Mouse (Mus musculus) heart, embryonic 15.5 days (tissue): ENCODE data around the gene Srsf2. TPM values are rescaled to one million over a fixed set of nuclear protein-coding genes. Genes with fewer than 3 reads are reported as not detected.

ENCODE experiments used
- ATAC-seq: fragments of 200-750 bp; cut with Nextera tagmentation; replicated peaks from 2 replicates; pipeline ENCODE4 v1.8.0; 2017; ENCODE audit warnings: low read depth, moderate TSS enrichment; ENCODE audit not compliant: insufficient number of reproducible peaks, insufficient read depth, low FRiP score
- H3K27ac ChIP-seq: fragments of 300-500 bp; sonication (generic); 2 replicates; pipeline ENCODE4 v1.5.1; 2015; ENCODE audit warnings: mild to moderate bottlenecking, inconsistent platforms
- H3K27me3 ChIP-seq: fragments of 300-500 bp; sonication (generic); 2 replicates; pipeline ENCODE4 v1.6.1; 2015; ENCODE audit warnings: inconsistent platforms
- H3K36me3 ChIP-seq: fragments of 300-500 bp; sonication (generic); 2 replicates; pipeline ENCODE4 v1.6.1; 2015; ENCODE audit warnings: mild to moderate bottlenecking, inconsistent platforms
- H3K4me1 ChIP-seq: fragments of 300-500 bp; sonication (generic); replicated peaks from 2 replicates; pipeline ENCODE4 v1.6.1; 2015; ENCODE audit warnings: inconsistent platforms
- H3K4me2 ChIP-seq: fragments of 300-500 bp; sonication (generic); 2 replicates; pipeline ENCODE4 v1.6.1; 2015; ENCODE audit warnings: inconsistent platforms, mild to moderate bottlenecking, moderate library complexity
- H3K4me3 ChIP-seq: fragments of 300-500 bp; sonication (generic); 2 replicates; pipeline ENCODE4 v1.5.1; 2015; ENCODE audit warnings: mild to moderate bottlenecking, inconsistent platforms
- H3K9ac ChIP-seq: fragments of 300-500 bp; sonication (generic); 2 replicates; pipeline ENCODE4 v1.6.1; 2015; ENCODE audit warnings: mild to moderate bottlenecking, inconsistent platforms
- H3K9me3 ChIP-seq: fragments of 300-500 bp; sonication (generic); replicated peaks from 2 replicates; pipeline ENCODE4 v1.6.1; 2016; ENCODE audit warnings: inconsistent platforms
- WGBS: fragments of 180-500 bp; shearing (Covaris S2); methylation state at CpG from one replicate; pipeline ENCODE4 v1.1.7; 2015; ENCODE audit warnings: mixed read lengths; 5-methylcytosine and 5-hydroxymethylcytosine counted together
- polyA plus RNA-seq: library from polyadenylated mRNA; unstranded; fragments of >200 nt; fragmentation: Nextera tagmentation; extraction: Ambion mirVana; gene quantifications from 2 replicates; pipeline ENCODE4 v1.2.1, GENCODE M21; 2015

The Srsf2 gene
- polyA plus RNA-seq, 1 experiment from 2014 or later, result 479 TPM

DNA sequence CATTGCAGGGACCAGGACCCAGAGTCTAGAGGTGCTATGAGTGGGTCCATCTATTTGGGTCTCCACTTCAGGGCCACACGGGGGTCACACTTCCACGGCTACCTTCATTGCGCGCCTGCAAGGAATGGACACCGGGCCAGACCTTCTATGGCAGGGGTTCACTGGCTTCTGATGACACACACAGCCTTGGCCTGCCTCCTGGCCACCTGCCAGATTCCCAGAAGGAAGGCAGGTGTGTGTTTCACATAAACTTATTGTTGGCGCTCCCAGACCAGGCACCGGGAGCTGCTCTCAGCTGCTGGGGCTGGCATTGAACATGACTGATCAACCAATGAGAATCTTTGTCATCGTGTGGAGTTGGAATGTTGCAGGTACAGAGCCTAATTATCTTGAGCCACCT, 25.6 kb upstream of the Srsf2 start:
- H3K4me2 ChIP-seq, result no peak overlapping the region
- no peak for ATAC-seq
- H3K27me3 ChIP-seq, result no peaks in the 10 kb centered on the region
- WGBS, result 88% methylated on average over 8 of the region's 8 CpGs
- H3K4me1 ChIP-seq, result no peaks in the 10 kb centered on the region
- peaks cover 20% of the 10 kb centered on the region for H3K36me3 ChIP-seq
- no peak overlapping the region for H3K9ac ChIP-seq
- no peaks in the 10 kb centered on the region for H3K9me3 ChIP-seq
- no peak overlapping the region for H3K4me3 ChIP-seq
- H3K27ac ChIP-seq, result no peak overlapping the region

DNA sequence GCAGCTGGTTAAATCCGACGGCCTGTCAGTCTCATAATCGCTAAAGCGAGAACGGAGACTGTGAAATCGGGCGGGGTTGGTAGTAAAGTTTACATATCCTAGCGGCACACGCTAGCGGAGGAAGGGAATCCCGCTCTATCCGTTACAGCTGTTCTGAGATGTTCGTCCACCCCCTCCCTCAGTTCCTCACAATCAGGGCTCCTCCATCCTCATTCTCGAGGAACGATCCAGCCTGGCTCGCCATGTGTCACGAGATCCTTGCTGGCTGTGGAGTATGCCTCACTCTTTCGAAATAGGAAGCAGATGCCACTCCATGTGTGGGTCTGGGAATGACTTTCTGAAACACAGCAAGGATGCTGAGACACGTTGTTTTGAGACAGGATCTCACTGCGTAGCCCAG, 21.1 kb upstream of the Srsf2 start:
- Histone ChIP-seq H3K4me2 (no peak overlapping the region), H3K27me3 (no peaks in the 10 kb centered on the region), H3K27ac (no peak overlapping the region), H3K36me3 (peaks cover 49% of the 10 kb centered on the region), H3K9ac (no peak overlapping the region), H3K4me3 (no peak overlapping the region), H3K4me1 (no peaks in the 10 kb centered on the region), H3K9me3 (no peaks in the 10 kb centered on the region)
- no peak for ATAC-seq
- 91% methylated on average over 20 of the region's 20 CpGs for WGBS

DNA sequence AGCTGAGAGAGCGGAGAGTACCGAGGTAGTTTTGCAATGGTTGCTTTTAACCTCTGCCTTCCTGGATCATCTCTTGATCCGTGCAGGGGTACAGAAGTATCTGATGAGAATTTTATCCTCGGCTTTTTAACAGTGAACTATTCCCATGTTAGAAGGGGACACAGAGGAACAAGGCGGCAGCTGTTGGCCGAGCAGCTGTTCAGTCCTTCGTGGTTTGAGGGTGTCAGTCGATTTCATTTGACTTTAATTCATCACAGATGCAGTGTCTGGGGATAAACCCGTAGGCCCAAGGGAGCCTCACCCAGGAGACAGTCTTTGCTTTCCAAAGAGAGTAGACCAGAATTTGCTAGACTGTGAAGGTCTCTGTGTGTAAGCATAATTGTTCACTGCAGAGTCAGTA, 18.6 kb upstream of the Srsf2 start:
- Histone ChIP-seq H3K9me3 (no peaks in the 10 kb centered on the region), H3K4me3 (no peak overlapping the region), H3K4me2 (no peak overlapping the region), H3K27me3 (no peaks in the 10 kb centered on the region), H3K9ac (no peak overlapping the region), H3K36me3 (peaks cover 57% of the 10 kb centered on the region), H3K27ac (no peak overlapping the region), H3K4me1 (peaks cover 5% of the 10 kb centered on the region; the same call in 1 of the 2 replicates)
- ATAC-seq, result no peak
- WGBS, result 89% methylated on average over 9 of the region's 9 CpGs

DNA sequence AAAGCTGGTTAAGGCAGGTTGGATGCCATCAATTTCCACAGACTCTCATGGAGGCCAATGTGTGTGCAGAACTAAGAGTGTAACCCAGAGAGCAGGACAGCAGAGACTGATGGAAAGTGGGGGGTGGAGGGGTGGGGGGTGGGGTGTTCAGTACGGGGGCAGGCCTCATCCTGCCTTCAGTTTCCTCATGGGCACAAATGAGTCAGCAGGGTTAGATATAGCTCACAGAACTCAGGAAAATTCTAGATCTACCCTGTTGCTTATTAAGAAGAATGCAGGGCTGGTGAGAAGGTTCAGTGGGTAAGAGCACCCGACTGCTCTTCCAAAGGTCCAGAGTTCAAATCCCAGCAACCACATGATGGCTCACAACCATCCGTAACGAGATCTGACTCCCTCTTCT, 16.7 kb upstream of the Srsf2 start:
- ATAC-seq, result no peak
- Histone ChIP-seq H3K4me1 (peaks cover 9% of the 10 kb centered on the region), H3K27ac (no peak overlapping the region), H3K27me3 (no peaks in the 10 kb centered on the region), H3K4me3 (no peak overlapping the region), H3K9me3 (no peaks in the 10 kb centered on the region), H3K36me3 (peaks cover 65% of the 10 kb centered on the region), H3K9ac (no peak overlapping the region), H3K4me2 (no peak overlapping the region)
- WGBS, result 74% methylated on average over 4 of the region's 4 CpGs

DNA sequence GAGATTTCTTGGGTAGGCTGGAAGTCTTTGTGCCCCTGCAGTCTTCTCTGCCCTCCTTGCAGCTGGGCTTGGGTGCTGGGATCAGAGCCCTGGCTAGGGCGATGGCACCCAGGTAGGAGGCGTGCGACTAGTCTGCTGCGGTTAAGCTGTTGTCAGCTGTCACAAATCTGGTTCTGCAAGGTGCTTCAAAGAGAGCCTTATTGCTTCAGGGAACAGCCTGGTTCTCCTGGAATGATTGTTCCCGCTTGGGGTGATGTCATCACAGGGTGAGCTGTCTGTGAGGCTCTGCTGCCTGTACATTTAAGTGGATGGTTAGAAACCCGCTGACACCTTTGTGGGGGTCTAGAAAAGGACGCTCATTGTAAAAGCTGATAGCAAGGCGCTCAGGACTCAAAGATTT, 16.3 kb upstream of the Srsf2 start:
- H3K9me3 ChIP-seq, result no peaks in the 10 kb centered on the region
- H3K36me3 ChIP-seq, result peaks cover 61% of the 10 kb centered on the region
- H3K4me1 ChIP-seq, result peaks cover 13% of the 10 kb centered on the region
- H3K4me3 ChIP-seq, result no peak overlapping the region
- no peak overlapping the region for H3K9ac ChIP-seq
- H3K4me2 ChIP-seq, result no peak overlapping the region
- ATAC-seq, result no peak
- 75% methylated on average over 8 of the region's 8 CpGs for WGBS
- no peak overlapping the region for H3K27ac ChIP-seq
- H3K27me3 ChIP-seq, result no peaks in the 10 kb centered on the region

DNA sequence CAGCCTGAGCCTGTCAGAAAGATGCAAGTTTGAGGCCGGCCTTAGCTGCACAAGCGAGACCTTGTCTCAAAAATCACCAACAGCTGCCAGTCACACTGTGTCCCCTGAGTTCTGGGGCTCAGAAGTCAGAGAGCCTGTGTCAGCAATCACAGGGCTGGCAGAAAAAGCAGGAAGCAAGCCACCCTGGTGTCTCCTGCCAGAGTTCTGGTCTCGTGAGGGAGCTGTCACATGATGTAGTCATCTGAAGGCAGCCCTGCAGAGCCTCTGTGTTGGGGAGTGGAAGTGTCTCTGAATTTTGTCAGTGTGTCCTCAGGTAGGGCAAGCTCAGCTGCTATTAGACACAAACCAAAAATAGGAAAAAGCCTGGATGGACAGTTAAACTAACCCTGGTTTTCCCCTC, 15.2 kb upstream of the Srsf2 start:
- Histone ChIP-seq H3K27me3 (no peaks in the 10 kb centered on the region), H3K4me2 (no peak overlapping the region), H3K4me3 (no peak overlapping the region), H3K27ac (peak overlapping the region; percentile 61), H3K9me3 (no peaks in the 10 kb centered on the region), H3K36me3 (peaks cover 50% of the 10 kb centered on the region), H3K9ac (no peak overlapping the region), H3K4me1 (peaks cover 17% of the 10 kb centered on the region)
- 56% methylated on average over 3 of the region's 3 CpGs for WGBS
- no peak for ATAC-seq

DNA sequence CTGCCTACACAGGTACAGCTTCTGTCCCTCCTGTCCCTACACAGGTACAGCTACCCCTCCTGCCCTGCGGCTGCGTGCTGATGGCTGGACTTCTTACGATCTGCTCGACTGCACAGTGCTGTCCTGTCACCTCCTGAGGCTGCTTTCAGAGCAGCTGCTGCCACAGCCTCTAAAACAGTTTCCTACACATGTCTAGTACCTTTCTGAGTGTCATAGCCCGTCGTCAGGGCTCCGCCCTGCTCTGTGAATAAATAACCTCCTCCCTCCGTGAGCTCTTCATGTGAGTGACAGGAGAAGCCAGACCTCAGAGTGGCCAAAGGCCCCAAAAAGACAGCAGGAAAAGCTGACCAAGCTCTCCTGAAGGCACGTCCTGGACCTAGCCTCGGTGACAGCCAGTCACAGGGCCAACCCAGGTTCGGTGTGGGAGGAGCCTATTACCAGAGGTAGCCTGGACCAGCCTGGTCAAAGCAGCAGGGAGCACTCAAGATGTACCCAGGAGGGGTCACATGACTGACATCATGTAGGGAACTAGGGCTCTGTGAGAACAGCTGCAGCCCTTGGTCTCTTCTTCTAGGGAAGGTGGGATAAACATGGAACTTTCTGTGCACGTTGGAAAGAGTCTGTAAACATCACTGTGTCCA, 13.2 kb upstream of the Srsf2 start:
- H3K4me3 ChIP-seq, result no peak overlapping the region
- H3K4me1 ChIP-seq, result peaks cover 17% of the 10 kb centered on the region
- H3K9ac ChIP-seq, result no peak overlapping the region
- H3K4me2 ChIP-seq, result no peak overlapping the region
- H3K27me3 ChIP-seq, result no peaks in the 10 kb centered on the region
- H3K27ac ChIP-seq, result no peak overlapping the region
- ATAC-seq, result no peak
- 79% methylated on average over 12 of the region's 12 CpGs for WGBS
- peaks cover 50% of the 10 kb centered on the region for H3K36me3 ChIP-seq
- H3K9me3 ChIP-seq, result no peaks in the 10 kb centered on the region

DNA sequence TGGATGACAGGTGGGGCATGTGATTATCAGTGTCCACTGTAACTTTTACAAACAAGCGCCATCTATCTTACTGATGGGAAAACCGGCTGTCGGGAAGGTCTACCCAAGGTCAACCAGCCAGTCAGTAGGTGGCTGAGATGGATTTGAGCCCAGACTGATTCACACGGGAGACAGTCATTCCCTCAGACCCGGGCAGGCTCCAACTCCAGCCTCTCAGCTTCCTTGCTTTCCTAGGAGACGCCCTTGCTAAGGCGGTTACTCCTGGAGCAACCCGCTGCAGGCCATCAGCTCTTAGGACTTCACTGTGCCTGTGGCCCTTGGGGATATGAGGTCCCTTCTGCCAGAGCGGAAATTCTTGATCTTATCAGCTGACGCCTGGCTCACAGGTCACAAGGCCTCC, 11.6 kb upstream of the Srsf2 start:
- H3K9ac ChIP-seq, result no peak overlapping the region
- no peaks in the 10 kb centered on the region for H3K9me3 ChIP-seq
- ATAC-seq, result peak; percentile 38; the same call in 1 of the 2 replicates
- no peak overlapping the region for H3K4me3 ChIP-seq
- H3K27me3 ChIP-seq, result no peaks in the 10 kb centered on the region
- 0 out of 2 replicates have a peak overlapping the region, but pooled peaks have one; percentile 10 for H3K4me2 ChIP-seq
- H3K36me3 ChIP-seq, result peaks cover 59% of the 10 kb centered on the region
- H3K4me1 ChIP-seq, result peaks cover 17% of the 10 kb centered on the region
- 29% methylated on average over 10 of the region's 10 CpGs for WGBS
- peak overlapping the region; percentile 82 for H3K27ac ChIP-seq

DNA sequence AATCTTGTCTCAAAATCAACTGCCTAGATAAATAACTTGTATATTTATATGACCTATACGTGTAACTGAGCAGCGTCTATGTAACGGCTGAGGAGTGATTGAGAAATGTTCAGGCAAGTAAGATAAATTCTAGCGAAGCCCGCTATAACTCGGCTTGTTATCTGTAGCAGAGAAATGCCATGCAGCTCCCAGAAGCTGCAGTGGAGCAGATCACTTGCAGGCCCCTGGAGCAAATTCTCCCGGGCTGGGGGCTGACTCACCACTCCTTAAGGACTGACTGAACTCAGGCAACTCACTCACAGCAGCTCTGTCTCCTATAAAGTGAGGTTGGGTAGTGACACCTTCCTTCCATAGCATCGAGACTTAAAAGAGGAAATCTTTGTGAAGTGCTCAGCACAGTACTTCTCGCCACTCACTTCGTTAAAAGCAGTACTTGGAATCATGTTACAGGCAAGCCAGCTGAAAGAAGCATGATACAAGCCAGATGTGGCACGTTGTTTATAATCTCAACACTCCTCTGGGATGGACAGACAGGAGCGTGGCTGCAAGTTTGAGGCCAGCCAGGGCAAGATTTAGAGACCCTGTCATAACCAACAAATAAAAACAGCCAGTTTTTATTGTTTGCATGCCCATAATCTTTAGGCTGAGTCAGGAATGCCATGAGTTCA, 4.4 kb upstream of the Srsf2 start:
- Histone ChIP-seq H3K27ac (peak overlapping the region; percentile 40), H3K9ac (no peak overlapping the region)

DNA sequence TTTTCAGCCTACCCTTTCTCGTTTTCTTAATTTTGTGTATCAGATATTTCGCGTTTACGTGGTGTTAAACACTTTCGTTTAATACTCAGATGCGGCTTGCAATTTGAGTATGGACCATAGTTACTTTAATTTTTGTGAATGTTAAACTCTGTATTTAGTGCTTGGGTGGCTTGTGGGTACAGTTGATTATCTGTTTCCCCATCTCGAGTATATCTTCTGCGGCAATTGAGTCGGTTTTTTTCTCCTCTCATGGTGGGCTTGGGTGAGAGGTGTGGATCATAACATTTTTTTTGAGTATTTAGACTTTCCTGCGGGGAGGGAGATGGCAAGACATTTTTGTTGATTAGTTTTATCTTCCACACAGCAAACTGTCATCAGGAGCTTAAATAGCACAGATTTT, 1.4 kb upstream of the Srsf2 start:
- Histone ChIP-seq H3K4me1 (peaks cover 27% of the 10 kb centered on the region), H3K4me3 (peak overlapping the region; percentile 83), H3K4me2 (peak overlapping the region; percentile 70), H3K9ac (peak overlapping the region; percentile 92), H3K27ac (peak overlapping the region; percentile 100), H3K27me3 (no peaks in the 10 kb centered on the region), H3K9me3 (no peaks in the 10 kb centered on the region), H3K36me3 (peaks cover 17% of the 10 kb centered on the region)
- no peak for ATAC-seq
- WGBS, result 28% methylated on average over 10 of the region's 10 CpGs

More for the DNA sequence above, 4.4 kb upstream of the Srsf2 start:
- no peak overlapping the region for H3K4me2 ChIP-seq
- peaks cover 39% of the 10 kb centered on the region for H3K36me3 ChIP-seq
- H3K9me3 ChIP-seq, result no peaks in the 10 kb centered on the region
- no peaks in the 10 kb centered on the region for H3K27me3 ChIP-seq
- no peak for ATAC-seq
- 28% methylated on average over 12 of the region's 12 CpGs for WGBS
- H3K4me3 ChIP-seq, result no peak overlapping the region
- peaks cover 20% of the 10 kb centered on the region for H3K4me1 ChIP-seq

DNA sequence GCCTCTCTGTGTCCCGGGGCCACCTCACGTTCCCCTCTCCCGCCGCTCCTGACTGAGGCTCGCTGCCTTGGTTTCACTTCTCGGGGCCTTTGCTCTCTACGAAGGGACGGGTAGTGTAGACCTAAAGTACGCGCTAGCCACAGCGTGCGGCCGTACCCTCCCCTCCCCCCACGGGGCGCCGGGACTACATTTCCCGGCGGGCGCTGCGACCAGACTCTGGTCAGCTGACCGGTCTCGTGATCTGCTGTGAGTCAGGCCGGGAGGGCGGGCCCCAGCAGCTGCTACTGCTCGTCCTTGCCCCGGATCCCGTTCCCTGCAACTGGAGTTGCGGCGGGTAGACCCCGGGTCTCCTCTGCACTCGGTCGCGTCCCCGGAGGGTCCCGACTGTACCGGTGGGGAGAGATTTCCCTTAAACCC, 626 bp upstream of the Srsf2 start:
- peaks cover 29% of the 10 kb centered on the region for H3K4me1 ChIP-seq
- H3K9ac ChIP-seq, result peak overlapping the region; percentile 92
- H3K27ac ChIP-seq, result peak overlapping the region; percentile 100
- peaks cover 17% of the 10 kb centered on the region; the same call in 1 of the 2 replicates for H3K36me3 ChIP-seq
- ATAC-seq, result peak; percentile 87
- H3K9me3 ChIP-seq, result no peaks in the 10 kb centered on the region
- under 1% methylated on average over 36 of the region's 36 CpGs for WGBS
- peak overlapping the region; percentile 70 for H3K4me2 ChIP-seq
- H3K27me3 ChIP-seq, result no peaks in the 10 kb centered on the region
- peak overlapping the region; percentile 83 for H3K4me3 ChIP-seq
